Mouse (Mus musculus) MEL (cell line): ENCODE data around the gene Hist1h1e.
"Not testable (repeated sequence)": the region's sequence is repeated elsewhere in the genome, so short reads cannot be mapped to it uniquely, and the experiment has no call there.

Experiments
- CTCF ChIP-seq, 3 experiments: IDR thresholded peaks in 2 of 3; conservative IDR thresholded peaks in 1 of 3; 2 replicates each; pipeline ENCODE4 v1.5.1; 2011 to 2012; ENCODE audit warnings: low read length in 3 of 3, low read depth in 2 of 3, mild to moderate bottlenecking in 2 of 3, improper control_type of control experiment in 1 of 3, inconsistent platforms in 1 of 3, mixed read lengths in 1 of 3, moderate library complexity in 1 of 3; ENCODE audit not compliant: control insufficient read depth in 1 of 3, insufficient read depth in 1 of 3, poor library complexity in 1 of 3, severe bottlenecking in 1 of 3
- GATA1 ChIP-seq: IDR thresholded peaks from 2 replicates; pipeline ENCODE4 v1.6.1; 2011; ENCODE audit warnings: low read depth, low read length, improper control_type of control experiment
- POLR2A ChIP-seq, 2 experiments: IDR thresholded peaks; 2 replicates each; pipeline ENCODE4 v1.6.1; 2011 to 2012; ENCODE audit warnings: low read length in 2 of 2, mild to moderate bottlenecking in 2 of 2, control low read depth in 1 of 2, improper control_type of control experiment in 1 of 2, low read depth in 1 of 2, moderate library complexity in 1 of 2; ENCODE audit not compliant: control insufficient read depth in 1 of 2, insufficient read depth in 1 of 2, poor library complexity in 1 of 2
- RCOR1 ChIP-seq: IDR thresholded peaks from 2 replicates; pipeline ENCODE4 v1.6.1; 2012; ENCODE audit warnings: low read depth, mild to moderate bottlenecking, inconsistent platforms, low read length, improper control_type of control experiment
- TAL1 ChIP-seq: IDR thresholded peaks from 2 replicates; pipeline ENCODE4 v1.6.1; 2012; ENCODE audit warnings: mild to moderate bottlenecking, inconsistent platforms, low read length, moderate library complexity, mixed read lengths

DNA sequence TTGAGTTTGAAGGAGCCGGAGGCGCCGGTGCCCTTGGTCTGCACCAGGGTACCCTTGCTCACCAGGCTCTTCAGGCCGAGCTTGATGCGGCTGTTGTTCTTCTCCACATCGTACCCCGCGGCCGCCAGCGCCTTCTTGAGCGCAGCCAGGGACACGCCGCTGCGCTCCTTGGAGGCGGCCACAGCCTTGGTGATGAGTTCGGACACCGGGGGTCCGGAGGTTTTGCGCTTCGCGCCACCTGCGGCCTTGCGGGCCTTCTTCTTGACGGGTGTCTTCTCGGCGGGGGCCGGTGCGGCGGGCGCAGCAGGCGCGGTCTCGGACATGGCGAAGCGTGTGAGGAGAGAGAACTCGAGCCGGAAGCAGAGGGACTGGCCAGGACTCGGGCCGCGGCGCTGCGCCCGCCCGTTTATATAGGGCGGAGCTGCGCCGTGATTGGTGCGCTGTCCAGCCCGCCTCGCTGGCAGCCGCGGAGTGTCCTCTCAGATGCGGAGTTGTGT lies at the start of gene Hist1h1e:
- not testable (repeated sequence) for TF ChIP-seq GATA1; CTCF (IDR thresholded peaks at IDR 0.05 in 2 of 3, conservative IDR thresholded peaks at IDR 0.05 in 1 of 3; ENCODE audit: control insufficient read depth in 1 of 3, insufficient read depth in 1 of 3, low read depth in 2 of 3, low read length in 3 of 3, poor library complexity in 1 of 3, severe bottlenecking in 1 of 3); TAL1; RCOR1
- TF ChIP-seq POLR2A (IDR thresholded peaks at IDR 0.05; ENCODE audit: control insufficient read depth in 1 of 2, insufficient read depth in 1 of 2, low read depth in 1 of 2, low read length in 2 of 2, poor library complexity in 1 of 2), result peak; percentile 79 to 82; a peak in 3 of 4 replicates
